Mouse (Mus musculus) hindbrain, embryonic 12.5 days (tissue): ENCODE results near the gene Gpatch3. TPM values are rescaled to one million over a fixed set of nuclear protein-coding genes. Genes with fewer than 3 reads are reported as not detected.

Experiments used
- ATAC-seq: fragments of 200-750 bp; cut with Nextera tagmentation; 2 replicates; pipeline ENCODE4 v1.8.0; 2017; ENCODE audit warnings: moderate TSS enrichment; ENCODE audit not compliant: low FRiP score
- H3K27ac ChIP-seq: fragments of 300-500 bp; sonication (generic); 2 replicates; pipeline ENCODE4 v1.5.1; 2016; ENCODE audit warnings: mild to moderate bottlenecking
- H3K27me3 ChIP-seq: fragments of 300-500 bp; sonication (generic); 2 replicates; pipeline ENCODE4 v1.6.1; 2016; ENCODE audit warnings: mild to moderate bottlenecking
- H3K36me3 ChIP-seq: fragments of 300-500 bp; sonication (generic); 2 replicates; pipeline ENCODE4 v1.6.1; 2016; ENCODE audit warnings: mild to moderate bottlenecking
- H3K4me1 ChIP-seq: fragments of 300-500 bp; sonication (generic); 2 replicates; pipeline ENCODE4 v1.6.1; 2016
- H3K4me2 ChIP-seq: fragments of 300-500 bp; sonication (generic); replicated peaks from 2 replicates; pipeline ENCODE4 v1.6.1; 2016; ENCODE audit warnings: mild to moderate bottlenecking
- H3K4me3 ChIP-seq: fragments of 300-500 bp; sonication (generic); 2 replicates; pipeline ENCODE4 v1.5.1; 2016; ENCODE audit warnings: mild to moderate bottlenecking
- H3K9ac ChIP-seq: fragments of 300-500 bp; sonication (generic); 2 replicates; pipeline ENCODE4 v1.6.1; 2016; ENCODE audit warnings: mild to moderate bottlenecking, moderate library complexity
- H3K9me3 ChIP-seq: fragments of 300-500 bp; sonication (generic); replicated peaks from 2 replicates; pipeline ENCODE4 v1.6.1; 2016; ENCODE audit warnings: mild to moderate bottlenecking
- WGBS: fragments of 180-500 bp; shearing (Covaris S2); methylation state at CpG from one replicate; pipeline ENCODE4 v1.1.7; 2016; 5-methylcytosine and 5-hydroxymethylcytosine counted together
- polyA plus RNA-seq: library from polyadenylated mRNA; unstranded; fragments of >200 nt; fragmentation: Nextera tagmentation; extraction: Ambion mirVana; gene quantifications from 2 replicates; pipeline ENCODE4 v1.2.1, GENCODE M21; 2016

The Gpatch3 gene
- 10.9 and 12.8 TPM in 2 replicates for polyA plus RNA-seq

DNA sequence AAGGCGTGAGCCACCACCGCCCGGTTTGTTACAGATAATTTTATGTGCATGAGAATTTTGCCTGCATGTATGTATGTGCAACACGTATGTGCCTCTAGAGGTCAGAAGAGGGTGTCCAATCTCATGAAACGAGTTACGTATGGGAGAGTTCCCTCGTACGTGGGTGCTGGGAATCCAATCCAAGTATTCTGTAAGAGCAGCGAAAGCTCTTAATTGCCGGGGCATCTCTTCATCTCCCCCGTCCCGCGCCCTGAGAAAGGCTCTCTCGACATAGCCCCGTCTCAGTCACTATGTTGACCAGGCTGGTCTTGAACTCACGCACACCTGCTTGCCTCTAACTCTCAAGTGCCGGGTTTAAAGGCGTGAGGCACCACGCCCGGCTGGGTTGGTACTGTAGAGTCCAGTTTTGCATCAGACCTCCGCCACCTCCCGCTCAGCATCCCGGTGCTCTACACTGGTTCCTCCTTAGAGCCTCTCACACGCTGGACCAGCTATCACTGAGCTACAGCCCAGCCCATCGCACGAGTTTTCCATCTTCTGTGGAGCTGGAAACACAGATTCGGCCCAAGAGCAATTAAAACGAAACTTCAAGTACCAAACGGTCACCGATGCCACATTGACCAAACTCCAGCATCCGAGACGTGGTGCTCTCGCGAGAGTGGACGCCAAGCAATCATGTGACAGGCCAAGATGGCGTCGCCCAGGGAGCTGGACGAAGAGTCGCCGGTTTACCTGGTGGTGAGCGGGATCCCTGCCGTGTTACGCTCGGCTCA, at the start of gene Gpatch3:
Gpatch3 (plus strand) TSS at position 676 of the 773 bp plus-strand sequence.
- peak; percentile 90 for ATAC-seq
- peak within 1 kb of the TSS; percentile 100 for H3K4me3 ChIP-seq
- peaks cover 15% of the 10 kb centered on the region for H3K36me3 ChIP-seq
- 7% methylated on average over 44 of the region's 44 CpGs for WGBS
- peaks cover 12% of the 10 kb centered on the region for H3K4me1 ChIP-seq
- peak within 1 kb of the TSS; percentile 83 for H3K4me2 ChIP-seq
- no peaks in the 10 kb centered on the region for H3K27me3 ChIP-seq
- H3K9ac ChIP-seq: peak within 1 kb of the TSS; percentile 90
- no peaks in the 10 kb centered on the region for H3K9me3 ChIP-seq
- H3K27ac ChIP-seq: peak within 1 kb of the TSS; percentile 87

DNA sequence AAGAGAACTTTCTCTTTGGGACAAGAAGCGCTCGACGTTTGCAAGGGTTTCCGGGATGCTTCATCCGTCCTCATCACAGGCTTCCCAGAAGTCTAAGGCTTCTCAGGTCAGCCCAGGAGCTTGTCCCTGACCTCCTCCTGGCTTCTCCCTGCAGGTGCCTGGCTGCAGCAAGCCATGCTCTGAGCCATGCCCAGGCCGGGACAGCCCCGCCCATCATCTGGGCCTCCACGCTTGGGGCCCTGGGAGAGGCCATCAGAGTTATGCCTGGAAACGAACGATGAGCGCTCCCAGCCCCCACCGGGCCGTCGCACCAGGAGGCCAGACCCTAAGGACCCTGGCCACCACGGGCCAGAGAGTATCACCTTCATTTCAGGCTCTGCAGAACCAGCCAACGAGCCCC, 46.8 kb upstream of the Gpatch3 start:
- WGBS: 73% methylated on average over 16 of the region's 16 CpGs
- H3K27ac ChIP-seq: no peak overlapping the region
- no peak overlapping the region for H3K9ac ChIP-seq
- H3K4me2 ChIP-seq: no peak overlapping the region
- peaks cover 48% of the 10 kb centered on the region for H3K36me3 ChIP-seq
- H3K4me1 ChIP-seq: no peaks in the 10 kb centered on the region
- ATAC-seq: no peak
- no peaks in the 10 kb centered on the region for H3K9me3 ChIP-seq
- no peak overlapping the region for H3K4me3 ChIP-seq
- no peaks in the 10 kb centered on the region for H3K27me3 ChIP-seq

GRCm38 (mm10) chr4:133532777-133533176, 41.8 kb upstream of the Gpatch3 start:
- H3K27me3 ChIP-seq: no peaks in the 10 kb centered on the region
- ATAC-seq: no peak
- H3K4me3 ChIP-seq: no peak overlapping the region
- no peak overlapping the region for H3K27ac ChIP-seq
- H3K36me3 ChIP-seq: peaks cover 96% of the 10 kb centered on the region
- H3K9me3 ChIP-seq: no peaks in the 10 kb centered on the region
- no peak overlapping the region for H3K9ac ChIP-seq
- H3K4me2 ChIP-seq: no peak overlapping the region
- no peaks in the 10 kb centered on the region for H3K4me1 ChIP-seq
- WGBS: 85% methylated on average over 3 of the region's 3 CpGs

GRCm38 (mm10) chr4:133536081-133536480, 38.5 kb upstream of the Gpatch3 start:
- 92% methylated on average over 3 of the region's 3 CpGs for WGBS
- Histone ChIP-seq H3K4me3 (no peak overlapping the region), H3K27me3 (no peaks in the 10 kb centered on the region), H3K9me3 (no peaks in the 10 kb centered on the region), H3K9ac (no peak overlapping the region), H3K4me1 (no peaks in the 10 kb centered on the region), H3K27ac (no peak overlapping the region), H3K4me2 (no peak overlapping the region), H3K36me3 (peaks cover 93% of the 10 kb centered on the region)
- ATAC-seq: no peak

- 96% methylated on average over 5 of the region's 5 CpGs for WGBS
- H3K4me3 ChIP-seq: no peak overlapping the region
- H3K4me2 ChIP-seq: no peak overlapping the region
- peaks cover 91% of the 10 kb centered on the region for H3K36me3 ChIP-seq
- H3K27ac ChIP-seq: no peak overlapping the region
- ATAC-seq: no peak
- no peaks in the 10 kb centered on the region for H3K27me3 ChIP-seq
- no peaks in the 10 kb centered on the region for H3K9me3 ChIP-seq
- no peak overlapping the region for H3K9ac ChIP-seq
- H3K4me1 ChIP-seq: no peaks in the 10 kb centered on the region
Observed at GRCm38 (mm10) chr4:133536652-133537051, 37.9 kb upstream of the Gpatch3 start.

DNA sequence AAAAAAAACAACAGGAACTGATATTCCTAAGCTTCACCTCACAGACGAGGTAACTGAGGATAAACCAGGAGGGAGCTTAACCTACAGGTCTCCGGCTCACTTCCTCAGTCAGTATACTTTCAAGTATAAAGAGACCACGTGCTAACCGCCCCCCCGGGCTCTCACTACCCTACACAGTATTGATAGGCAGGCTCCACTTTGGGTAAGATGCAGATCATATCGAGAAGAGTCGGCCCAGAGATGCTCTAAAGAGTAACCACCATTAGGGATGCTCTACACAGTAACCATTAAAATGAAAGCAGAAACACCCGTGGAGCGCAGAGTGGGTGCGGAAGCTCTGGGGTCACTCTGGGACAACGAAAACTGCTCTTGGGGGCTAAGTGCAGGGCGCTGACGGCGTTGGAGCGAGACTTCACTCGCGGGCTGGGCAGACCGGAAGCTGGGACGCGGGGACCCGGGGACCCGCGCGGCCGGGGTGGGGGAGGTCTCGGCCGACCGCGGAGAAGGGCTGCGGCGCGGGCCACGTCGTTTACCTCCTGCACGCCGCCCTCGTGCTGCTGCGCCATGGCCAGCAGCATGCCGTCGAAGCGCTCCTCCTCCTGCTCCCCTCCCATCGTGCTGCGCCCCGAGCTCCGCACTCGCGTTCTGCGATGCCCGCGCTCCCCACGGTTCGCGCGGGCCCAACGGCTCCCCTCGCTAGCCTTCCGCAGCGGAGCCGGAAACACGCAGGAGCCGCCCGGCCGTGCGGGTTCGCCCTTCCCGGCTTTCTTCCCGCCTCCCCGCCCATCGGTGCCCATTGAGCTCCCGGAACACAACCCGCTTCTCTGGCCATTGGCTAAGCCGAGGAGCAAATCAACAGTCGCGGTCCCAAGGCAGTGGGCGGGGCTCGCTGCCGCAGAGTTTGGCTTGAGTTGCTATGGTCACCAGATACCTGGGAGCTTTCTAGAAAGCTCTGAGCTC, 29.0 kb upstream of the Gpatch3 start, which contains the start of gene Nudc:
Nudc (minus strand) TSS at position 725 of the 960 bp plus-strand sequence.
- Histone ChIP-seq H3K36me3 (peaks cover 19% of the 10 kb centered on the region), H3K27ac (peak within 1 kb of the TSS; percentile 72), H3K27me3 (no peaks in the 10 kb centered on the region), H3K4me1 (peaks cover 14% of the 10 kb centered on the region), H3K4me2 (peak within 1 kb of the TSS; percentile 89), H3K9me3 (no peaks in the 10 kb centered on the region), H3K9ac (peak within 1 kb of the TSS; percentile 88), H3K4me3 (peak within 1 kb of the TSS; percentile 94)
- WGBS: under 1% methylated on average over 73 of the region's 77 CpGs
- peak; percentile 98 for ATAC-seq

DNA sequence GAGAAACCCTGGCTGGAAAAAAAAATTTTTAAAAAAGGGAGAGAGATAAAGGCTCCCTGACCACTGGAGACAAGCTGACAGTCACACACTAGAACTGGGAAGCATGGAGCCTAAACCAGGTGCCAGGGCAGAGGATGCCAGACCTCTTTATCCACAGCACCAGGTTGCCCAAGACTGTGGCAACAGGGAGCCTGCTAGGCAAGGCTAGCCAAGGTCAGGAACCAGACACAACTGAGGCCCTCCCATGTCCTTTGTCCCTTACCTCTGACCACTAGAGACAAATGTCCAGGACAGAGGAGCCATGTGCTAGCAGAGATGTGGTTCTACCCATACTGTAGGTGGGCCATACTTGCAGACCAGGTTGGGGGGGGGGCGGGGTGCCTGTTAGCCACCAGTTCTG, 22.5 kb upstream of the Gpatch3 start:
- no peak overlapping the region for H3K9ac ChIP-seq
- 88% methylated on average over 1 of the region's 1 CpGs for WGBS
- no peak overlapping the region for H3K27ac ChIP-seq
- H3K4me2 ChIP-seq: no peak overlapping the region
- H3K4me3 ChIP-seq: no peak overlapping the region
- H3K9me3 ChIP-seq: no peaks in the 10 kb centered on the region
- peaks cover 13% of the 10 kb centered on the region for H3K27me3 ChIP-seq
- no peaks in the 10 kb centered on the region for H3K36me3 ChIP-seq
- no peak for ATAC-seq
- H3K4me1 ChIP-seq: no peaks in the 10 kb centered on the region

DNA sequence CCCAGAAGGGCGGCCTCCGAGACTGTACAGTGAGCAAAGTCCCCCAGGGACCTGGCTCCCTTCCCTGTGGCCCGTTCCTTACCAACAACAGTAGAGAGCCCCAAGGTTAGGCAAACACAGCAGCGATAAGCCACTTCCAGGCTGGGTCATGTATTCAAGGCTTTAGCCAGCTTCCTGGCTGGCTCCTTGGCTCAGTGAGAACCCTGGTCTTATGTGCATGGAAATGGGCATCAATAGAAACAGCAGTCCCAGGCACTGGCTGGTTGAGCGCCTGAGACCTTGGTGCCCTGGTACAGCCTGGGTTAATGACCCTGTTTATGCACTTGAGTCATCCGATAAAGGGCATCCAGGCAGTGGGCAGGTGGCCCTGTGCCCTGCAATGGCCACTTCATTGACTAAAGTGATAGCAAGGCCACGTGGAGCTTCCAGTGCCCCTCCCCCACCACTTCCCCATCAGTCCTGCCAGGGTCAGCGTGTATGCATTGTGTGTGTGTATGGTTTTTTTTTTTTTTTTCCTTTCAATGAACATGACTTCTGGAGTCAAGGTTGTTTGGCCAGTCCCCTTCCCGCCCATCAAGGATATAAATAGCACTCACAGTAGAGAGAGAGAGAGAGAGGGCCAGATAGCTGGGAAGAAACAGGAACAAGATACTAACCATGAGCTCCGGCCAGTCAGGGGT, 21.6 kb upstream of the Gpatch3 start, which contains the start of gene Nr0b2:
Nr0b2 (plus strand) TSS at position 609 of the 680 bp plus-strand sequence.
- Histone ChIP-seq H3K9me3 (no peaks in the 10 kb centered on the region), H3K27me3 (peaks cover 13% of the 10 kb centered on the region), H3K9ac (no peak within 1 kb of the TSS), H3K4me2 (no peak within 1 kb of the TSS), H3K36me3 (no peaks in the 10 kb centered on the region), H3K4me3 (no peak within 1 kb of the TSS), H3K27ac (no peak within 1 kb of the TSS), H3K4me1 (no peaks in the 10 kb centered on the region)
- ATAC-seq: no peak
- WGBS: 74% methylated on average over 10 of the region's 10 CpGs

- no peaks in the 10 kb centered on the region for H3K9me3 ChIP-seq
- no peak for ATAC-seq
- no peak overlapping the region for H3K9ac ChIP-seq
- H3K36me3 ChIP-seq: no peaks in the 10 kb centered on the region
- H3K4me1 ChIP-seq: no peaks in the 10 kb centered on the region
- peaks cover 13% of the 10 kb centered on the region for H3K27me3 ChIP-seq
- H3K27ac ChIP-seq: no peak overlapping the region
- no peak overlapping the region for H3K4me3 ChIP-seq
- 71% methylated on average over 19 of the region's 19 CpGs for WGBS
- H3K4me2 ChIP-seq: no peak overlapping the region
Observed at GRCm38 (mm10) chr4:133553448-133554330, 20.9 kb upstream of the Gpatch3 start.

DNA sequence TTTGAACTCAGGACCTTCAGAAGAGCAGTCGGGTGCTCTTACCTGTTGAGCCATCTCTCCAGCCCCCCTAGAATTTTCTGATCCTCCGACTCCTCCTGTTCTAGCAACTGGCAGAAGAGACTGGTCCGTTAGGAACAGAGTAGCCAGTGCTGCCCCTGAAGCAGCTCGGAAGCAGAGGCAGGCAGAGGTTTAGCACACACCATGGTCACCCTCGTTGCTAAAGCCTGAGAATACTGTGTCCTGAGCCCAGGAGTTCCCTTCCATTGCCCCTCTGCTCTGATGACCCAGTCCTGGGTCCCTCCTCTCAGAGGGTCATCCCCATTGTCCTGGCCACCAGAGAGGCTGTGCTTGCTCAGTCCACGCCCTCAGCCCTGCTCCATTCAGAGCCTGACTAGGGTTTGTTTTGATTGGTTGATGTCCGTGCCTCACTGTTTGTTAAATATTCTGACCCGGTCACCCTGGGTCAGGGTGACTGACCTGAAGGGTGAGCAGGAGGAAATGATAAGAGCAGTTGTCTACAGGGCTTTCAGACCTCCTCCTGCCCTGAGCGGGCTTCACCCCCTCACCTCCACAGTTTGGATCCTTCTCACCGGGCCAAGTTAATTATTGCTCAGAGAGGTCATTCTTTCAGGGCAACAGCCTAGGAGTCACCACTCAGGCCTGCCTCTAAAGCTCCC, 17.4 kb upstream of the Gpatch3 start:
- Histone ChIP-seq H3K27ac (no peak overlapping the region), H3K36me3 (no peaks in the 10 kb centered on the region), H3K4me2 (no peak overlapping the region), H3K9me3 (no peaks in the 10 kb centered on the region), H3K4me3 (no peak overlapping the region), H3K27me3 (peaks cover 8% of the 10 kb centered on the region), H3K9ac (no peak overlapping the region), H3K4me1 (no peaks in the 10 kb centered on the region)
- no peak for ATAC-seq
- WGBS: 26% methylated on average over 10 of the region's 10 CpGs

- H3K4me3 ChIP-seq: no peak overlapping the region
- H3K27ac ChIP-seq: no peak overlapping the region
- no peaks in the 10 kb centered on the region for H3K4me1 ChIP-seq
- no peaks in the 10 kb centered on the region for H3K36me3 ChIP-seq
- H3K4me2 ChIP-seq: no peak overlapping the region
- no peaks in the 10 kb centered on the region; the same call in 1 of the 2 replicates for H3K27me3 ChIP-seq
- 77% methylated on average over 4 of the region's 4 CpGs for WGBS
- H3K9ac ChIP-seq: no peak overlapping the region
- ATAC-seq: no peak
- no peaks in the 10 kb centered on the region; the same call in 1 of the 2 replicates for H3K9me3 ChIP-seq
Observed at GRCm38 (mm10) chr4:133559846-133560245, 14.7 kb upstream of the Gpatch3 start.
